Mouse (Mus musculus): ENCODE data around the gene Parvb. TPM values are rescaled to one million over a fixed set of nuclear protein-coding genes. Genes with fewer than 3 reads are reported as not detected.

Parvb gene
- polyA plus RNA-seq, 2 experiments from 2014 or later = 2.4 TPM; not detected in 1

DNA sequence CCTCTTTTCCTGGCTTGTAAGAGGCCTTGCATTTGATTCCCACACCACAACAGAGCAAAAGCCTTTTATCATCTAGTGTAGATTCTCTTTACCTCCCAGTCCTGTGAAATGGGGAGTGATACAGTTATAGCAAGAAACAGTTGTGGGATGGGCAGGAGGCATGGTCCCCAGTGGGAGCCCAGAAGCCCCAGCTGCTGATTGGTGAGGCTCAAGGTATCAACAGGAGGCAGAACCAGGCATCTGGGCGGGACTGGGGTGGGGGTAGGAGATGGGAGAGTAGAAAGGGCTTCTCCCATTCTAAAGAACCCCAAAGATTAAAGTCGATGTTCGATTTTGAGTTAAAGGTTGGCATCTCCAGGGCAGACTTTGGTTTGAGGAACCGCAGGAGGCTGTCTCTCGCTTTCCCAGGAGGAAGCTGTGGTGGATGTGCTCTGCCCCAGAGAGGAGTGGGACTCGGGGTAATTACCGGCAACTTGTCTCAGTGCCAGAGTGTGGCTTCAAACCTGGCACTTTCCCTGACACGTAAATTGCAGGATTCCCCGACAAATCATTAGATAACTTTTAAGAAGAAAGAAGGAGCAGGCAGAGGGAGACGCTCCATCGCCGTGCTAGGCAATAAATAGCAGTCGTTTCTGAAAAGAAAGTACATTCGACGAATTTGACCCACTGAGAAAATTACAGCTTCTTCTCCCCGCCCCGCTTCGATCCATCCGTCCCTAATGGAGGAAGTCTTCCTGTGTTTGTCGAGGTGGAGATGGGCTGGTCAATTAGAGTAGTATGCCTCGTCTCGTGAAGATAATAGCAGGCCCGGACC lies 13.7 kb upstream of the Parvb start:
- ATAC-seq = no peak

DNA sequence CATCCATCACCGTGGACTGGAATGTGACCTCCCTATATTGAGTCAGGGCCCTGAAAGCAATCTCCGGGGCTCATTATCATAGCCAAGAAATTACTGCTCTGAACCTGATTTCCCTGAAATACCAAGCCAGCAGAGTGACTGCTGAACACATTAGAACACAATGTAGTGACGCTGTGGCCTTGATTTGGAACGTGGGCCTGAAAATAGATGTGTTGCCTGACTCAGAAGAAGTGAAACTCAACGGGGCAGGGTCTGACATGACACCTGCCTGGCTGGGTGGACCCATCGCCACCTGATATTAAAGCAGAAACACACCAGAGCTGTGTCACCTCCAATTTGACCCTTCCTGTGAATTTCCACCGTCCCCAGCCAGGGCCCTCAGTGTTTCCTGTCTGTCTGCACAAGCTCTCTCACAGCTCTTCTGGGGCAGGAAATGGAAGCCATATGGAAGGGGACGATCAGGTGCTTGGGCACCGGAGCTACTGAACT lies 13.0 kb upstream of the Parvb start:
- no peak for ATAC-seq

DNA sequence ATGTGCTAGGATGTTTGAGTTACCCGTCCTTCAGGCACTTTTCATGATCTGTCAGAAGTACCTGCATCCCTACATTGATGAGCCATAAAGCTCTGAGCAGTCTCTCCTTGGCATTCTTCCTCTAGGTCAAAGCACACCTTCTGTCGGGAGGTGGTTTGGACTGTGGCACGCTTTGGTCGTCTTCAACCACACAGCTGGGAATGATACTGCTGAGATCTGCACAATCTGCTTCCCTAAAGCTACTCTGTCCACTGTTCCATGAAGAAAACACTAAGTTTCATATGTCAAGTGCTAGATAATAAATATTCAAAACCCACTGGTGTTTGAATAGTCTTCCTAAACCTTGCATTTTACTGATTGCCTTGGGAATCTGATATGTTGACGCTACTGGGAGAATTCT lies 10.3 kb upstream of the Parvb start:
- ATAC-seq = no peak

DNA sequence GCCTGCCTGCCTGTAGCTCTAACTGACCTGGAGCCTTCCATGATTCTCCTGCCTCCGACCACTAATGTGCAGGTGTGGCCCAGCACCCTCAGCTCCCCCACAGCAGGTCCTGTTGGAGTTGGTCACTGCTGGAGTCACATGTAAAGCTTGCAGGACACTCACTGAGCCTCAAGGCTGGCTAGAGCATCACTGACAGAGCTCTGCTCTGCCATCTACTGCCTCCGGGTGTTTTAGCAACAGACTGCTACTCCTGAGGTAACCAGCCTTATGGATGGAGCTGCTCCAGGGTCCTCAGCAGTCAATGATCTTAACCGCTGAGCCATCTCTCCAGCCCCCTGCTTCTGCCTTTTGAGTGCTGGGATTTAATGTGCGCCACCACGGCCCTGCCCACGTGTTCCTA lies 8.4 kb upstream of the Parvb start:
- ATAC-seq = no peak

DNA sequence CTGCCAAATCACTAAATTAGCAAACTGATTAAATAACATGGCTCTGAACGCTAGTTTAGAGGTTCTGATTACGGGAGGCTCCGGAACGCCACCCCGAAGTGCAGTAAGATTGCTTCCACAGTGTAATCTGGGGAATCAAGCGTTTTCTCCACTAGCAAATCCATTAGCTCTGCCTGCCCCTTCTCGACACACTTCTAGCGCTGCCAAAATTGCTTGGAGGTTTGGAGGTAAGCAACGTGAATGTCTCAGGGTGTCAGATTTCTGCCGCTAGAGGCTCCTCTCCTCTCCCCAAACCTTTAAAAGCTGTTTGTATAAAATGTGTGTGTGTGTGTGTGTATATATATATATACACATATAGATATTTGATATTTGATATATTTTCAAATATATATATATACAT lies 7.1 kb upstream of the Parvb start:
- ATAC-seq = no peak

DNA sequence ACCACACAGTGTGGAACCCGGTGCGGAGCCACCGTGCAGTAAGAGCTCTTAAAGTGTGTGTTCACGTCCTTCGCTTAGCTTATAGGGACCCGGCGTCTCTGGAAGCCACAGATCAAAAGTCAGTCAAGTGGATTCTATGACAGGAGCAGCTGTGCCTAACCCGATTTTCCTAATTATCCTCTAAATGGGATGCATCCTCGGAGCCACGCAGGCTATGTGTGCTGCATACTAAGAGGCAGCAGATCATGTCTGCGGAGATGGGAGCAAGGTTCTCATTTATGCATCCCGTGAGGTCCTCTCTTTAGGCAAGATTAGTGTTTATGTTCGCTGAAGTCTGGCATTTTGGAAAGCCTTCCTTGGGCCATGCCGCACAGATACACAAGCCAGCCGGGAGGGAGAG lies 4.9 kb upstream of the Parvb start:
- no peak for ATAC-seq

DNA sequence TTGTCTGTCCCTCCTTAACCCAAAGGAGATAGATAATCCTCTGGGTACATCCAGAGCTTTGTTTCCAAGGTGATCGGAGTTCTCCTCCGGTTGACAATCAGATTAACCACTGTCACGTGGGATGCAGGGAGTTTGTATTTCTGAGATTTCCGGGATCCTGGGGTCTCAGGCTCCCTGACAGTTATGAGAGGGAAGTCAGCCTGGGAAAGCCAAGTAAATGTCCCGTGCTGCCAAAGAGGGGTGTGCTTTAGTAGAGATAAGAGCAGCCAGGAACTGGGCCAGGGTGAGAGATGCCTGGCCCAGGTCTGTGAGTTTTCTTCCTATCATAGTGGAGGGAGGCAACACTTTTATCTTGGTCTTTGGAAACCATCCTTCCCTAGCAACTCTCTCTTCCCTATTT lies 1.2 kb upstream of the Parvb start:
- no peak for ATAC-seq

DNA sequence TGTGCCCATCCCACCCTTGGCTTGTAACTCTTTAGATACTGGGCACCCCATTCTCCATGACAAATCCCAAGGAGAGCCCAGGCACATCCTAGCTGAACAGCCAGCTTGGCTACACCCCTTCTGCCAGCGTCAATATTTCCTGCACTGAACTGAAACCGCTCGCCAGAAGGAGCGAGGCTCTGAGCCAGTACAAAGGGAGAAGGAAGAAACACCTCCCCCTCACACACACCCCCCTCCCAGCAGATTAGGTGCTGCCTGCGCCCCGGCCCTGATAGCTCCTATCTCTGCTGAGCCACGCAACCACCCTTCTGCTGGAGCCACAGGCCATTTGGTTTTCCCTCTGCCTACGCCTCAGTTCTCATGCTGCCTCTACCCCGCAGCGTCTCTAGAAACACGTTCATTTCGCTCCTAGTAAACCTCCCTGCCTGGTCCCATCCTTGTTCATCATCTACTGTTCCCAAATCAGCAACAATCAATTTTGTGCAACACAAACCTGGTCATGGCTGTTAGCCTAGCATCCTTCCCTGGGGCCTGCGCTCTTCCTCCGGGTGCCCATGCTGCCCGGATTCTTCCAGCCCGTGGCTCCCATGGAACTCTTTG lies 630 bp upstream of the Parvb start:
- ATAC-seq = no peak

DNA sequence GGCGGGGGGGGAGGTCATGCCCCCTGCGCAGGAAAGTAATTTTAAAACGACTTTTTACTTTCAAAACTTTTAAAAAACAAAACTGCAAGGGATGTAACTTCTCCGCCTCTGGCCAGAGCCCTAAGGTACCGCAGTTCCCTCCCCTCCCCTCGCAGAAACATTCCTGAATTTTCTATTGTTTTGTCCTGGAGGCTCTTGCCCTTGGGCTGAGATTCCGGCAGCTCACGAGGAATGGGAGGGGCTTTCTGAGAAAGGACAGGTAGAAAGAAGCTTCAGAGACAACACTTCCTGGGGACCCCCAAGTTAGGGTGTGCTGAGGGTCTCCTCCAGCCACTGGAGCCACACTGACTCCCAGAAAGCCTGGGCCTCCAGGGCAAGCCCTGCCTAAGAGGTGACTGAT lies 766 bp downstream of the Parvb start:
- ATAC-seq = no peak

DNA sequence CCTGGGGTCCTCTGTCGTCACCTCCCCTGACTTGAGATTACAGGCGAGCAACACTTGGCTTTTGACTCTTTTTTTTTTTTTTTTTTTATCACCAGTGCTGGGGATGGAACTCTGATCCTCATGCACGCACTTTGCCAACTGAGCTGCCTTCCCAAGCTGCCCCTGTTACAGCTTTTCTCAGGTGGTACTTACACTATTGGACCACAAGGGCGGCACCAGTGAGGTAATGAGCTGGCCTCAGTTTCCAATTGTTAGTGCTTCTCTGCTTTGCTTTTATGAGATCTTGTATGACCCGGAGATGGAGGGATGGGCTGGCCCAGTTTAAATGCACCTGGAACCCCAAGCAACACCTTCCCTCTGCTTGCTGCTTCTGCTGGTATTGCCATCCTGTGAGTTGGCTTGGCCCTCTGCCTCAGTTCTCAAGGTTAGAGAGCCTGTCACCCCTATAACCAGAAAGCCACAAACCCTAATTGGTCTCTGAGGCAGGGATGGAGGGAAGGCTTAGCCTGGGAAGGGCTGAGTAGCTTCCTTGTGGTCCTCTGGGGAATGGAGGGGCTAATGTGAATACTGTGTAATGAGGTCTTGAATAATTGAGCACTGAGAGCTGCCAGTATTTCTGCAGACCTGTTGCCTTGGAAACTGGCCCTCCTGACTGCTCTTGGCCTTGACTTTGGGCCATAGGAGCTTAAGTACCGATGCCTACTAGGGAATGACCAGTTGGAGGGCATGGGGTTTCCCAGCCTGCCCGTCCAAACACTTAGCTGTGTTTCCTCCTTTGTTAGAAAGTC lies 3.1 kb downstream of the Parvb start:
- ATAC-seq = no peak

DNA sequence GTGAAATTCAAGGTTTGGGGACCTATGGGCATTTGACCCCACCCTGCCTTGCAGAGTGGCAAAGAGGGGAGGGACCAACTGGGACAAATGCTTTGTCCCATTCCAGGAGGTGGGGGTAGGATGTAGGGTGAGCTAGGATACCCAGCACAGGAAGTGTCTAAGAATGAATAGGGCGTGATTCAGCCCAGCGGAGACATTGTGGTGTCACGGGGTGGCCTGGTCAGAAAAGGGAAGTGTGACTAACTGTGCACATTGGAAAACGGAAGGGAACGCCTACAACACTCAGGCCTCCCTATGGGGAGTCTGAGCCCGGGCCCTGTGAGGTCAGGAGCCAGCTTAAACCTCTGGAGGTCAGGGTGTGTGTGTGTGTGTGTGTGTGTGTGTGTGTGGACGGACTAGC lies 3.8 kb downstream of the Parvb start:
- ATAC-seq = no peak

DNA sequence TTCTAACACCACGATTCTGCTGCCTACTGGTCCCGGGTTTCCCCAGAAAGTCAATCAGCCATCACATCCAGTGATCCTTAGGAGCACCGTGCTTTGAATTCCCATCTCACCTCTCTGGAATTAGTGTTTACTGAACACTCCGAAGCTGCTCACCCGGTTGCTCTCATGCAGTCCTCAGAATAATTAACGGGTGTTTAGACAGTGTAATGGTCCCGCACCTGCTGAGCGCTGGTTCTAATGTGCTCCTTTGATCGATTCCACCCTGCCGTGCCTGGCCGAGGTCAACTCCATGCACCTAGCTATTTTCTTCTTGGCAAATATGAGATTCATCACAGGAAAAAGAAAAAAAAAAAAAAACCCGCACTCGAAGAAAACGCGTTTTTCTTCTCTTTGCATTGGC lies 6.7 kb downstream of the Parvb start:
- ATAC-seq = no peak

DNA sequence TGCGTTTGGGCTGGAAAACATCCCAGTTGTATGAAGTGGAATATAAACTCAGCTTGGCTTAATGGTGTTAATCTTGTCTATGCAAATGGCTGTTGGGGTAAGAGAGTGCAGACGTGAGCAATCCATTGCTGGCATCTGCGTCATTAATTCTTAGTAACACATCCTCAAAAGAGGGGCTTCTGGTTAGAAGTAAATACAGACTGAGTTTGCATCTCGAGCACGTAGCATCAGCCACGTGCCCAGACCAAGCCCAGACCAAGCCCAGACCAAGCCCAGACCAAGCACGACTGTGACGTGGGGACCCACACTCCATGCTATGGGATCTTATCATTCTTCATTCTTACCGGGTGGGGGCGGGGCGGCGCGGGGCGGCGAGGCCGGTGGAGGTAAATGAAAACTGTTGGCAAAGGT lies 7.2 kb downstream of the Parvb start:
- ATAC-seq = no peak

DNA sequence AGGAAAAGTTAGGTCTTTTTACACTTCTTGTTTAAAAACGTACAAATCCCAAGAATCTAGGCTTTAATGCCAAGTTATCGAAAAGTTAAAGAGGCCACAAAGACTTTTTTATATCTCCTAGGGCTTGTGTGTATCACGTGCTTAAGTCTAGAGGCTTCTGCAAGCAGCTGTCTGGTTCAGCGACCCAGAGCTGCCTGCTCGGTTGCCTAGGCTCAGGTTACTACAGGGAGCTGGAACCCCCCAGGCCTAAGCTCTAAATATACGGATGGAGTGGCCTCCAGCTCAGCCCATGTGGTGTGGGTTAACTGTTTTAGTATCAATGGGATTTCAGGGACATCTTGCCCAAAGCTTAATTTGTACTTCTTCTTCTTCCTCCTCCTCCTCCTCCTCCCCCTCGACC lies 9.7 kb downstream of the Parvb start:
- no peak for ATAC-seq

DNA sequence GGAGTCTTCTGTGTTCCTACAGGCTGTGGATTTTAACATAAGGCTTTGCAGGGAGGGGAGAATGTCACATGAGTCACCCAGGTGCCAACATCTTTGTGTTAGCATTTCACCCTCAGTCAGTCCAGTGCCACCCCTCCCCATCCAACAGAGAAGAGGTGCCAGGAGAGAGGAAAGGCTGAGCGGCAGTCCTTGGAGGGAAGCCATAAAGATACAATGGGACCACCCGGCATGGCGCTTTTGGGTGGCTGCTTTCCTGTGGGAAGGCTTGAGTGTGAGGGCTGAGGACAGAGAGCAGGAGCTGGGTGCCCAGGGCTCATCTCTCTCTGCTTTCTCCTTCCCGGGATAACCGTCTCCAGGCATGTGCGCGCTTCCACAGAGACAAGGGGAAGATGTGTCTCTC lies 13.3 kb downstream of the Parvb start:
- no peak for ATAC-seq

DNA sequence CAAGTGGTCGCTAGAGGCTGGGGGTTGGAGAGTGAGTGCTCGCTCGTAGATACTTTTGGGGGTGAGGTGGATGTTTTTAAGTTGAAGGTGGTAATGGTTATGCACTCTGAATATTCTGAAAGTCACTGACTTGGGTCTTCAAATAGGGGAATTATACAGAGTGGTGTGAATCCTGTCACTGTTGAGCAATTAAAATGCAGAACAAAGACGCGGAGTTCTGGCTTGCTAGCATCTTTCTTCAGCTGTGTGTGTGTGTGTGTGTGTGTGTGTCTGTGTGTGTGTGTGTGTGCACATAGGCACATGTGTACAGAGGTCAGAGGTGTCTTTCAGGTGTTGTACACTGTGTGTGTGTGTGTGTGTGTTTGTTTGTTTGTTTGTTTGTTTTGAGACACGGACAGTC lies 14.4 kb downstream of the Parvb start:
- ATAC-seq = no peak

DNA sequence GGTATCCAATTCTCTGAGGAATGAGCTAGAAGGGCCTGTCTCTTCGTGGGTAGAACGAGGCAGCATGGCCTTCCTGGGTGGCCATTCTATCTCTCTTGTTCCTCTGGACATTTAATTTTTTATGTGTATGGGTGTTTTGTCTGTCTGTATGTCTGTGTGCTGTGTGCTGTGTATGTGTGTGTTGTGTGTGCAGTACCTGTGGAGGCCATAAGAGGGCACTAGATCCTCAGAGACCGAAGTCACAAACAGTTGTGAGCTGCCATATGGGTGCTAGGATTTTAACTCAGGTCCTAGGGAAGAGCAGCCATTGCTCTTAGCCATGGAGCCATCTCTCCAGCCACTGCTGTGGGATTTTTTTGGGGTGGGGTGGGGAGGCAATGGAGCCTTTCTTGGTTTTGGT lies 15.5 kb downstream of the Parvb start:
- ATAC-seq = no peak

DNA sequence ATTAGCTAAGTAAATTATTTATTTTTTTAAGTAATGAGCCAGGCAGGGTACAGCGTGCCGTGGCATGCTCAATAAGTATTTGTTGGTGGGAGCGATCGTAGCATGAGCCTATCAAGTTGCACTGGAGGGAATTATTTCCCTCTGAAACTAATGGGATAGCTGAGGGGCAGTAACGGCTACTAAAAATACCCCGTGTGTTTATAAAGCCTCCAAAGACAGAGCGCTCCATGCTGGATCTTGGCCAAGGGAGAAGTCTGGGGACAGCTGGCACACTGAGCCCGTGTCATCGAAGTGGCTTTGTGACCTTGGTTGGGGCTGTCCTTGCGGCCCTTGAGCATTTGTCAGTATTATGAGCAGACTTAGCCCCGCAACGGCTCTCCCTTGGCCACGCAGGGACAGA lies 19.4 kb downstream of the Parvb start:
- no peak for ATAC-seq

DNA sequence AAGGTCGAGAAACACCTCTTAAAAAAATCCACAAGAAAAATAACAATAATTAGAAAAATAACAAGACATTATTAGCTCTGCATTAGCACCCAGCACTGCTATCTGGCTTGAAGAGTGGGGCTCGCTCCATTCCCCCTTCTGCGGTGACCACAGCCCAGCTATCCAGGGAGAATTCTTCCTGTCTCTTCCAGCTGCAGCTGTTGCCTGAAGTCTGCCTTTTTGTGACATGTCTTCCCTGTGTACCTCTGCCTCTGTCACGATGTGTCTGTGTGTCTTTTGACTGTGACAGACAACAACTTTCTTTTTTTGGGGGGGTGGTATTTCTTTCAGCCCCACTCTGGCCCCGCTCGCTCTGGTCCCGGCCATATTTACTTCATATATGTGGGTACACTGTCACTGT lies 20.8 kb downstream of the Parvb start:
- no peak for ATAC-seq

DNA sequence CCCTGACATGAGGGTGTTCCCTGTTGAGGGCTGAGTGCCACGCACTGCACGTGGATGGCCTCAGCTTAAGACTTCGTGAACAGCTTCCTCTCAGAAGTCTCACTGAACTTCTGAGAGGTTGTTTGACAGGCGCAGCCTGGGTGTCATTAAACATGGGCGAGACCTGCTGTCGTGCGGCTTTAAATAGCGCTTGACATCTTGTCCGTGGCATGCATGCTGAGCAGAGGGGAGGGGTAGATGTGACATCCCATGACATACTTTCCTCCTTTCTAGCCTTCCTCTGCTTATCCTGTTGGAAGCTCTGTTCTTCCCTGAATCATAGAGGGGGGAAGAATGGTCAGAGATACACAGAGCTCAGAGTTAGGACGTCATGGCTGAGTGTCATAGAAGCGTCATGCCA lies 21.9 kb downstream of the Parvb start:
- ATAC-seq = no peak

DNA sequence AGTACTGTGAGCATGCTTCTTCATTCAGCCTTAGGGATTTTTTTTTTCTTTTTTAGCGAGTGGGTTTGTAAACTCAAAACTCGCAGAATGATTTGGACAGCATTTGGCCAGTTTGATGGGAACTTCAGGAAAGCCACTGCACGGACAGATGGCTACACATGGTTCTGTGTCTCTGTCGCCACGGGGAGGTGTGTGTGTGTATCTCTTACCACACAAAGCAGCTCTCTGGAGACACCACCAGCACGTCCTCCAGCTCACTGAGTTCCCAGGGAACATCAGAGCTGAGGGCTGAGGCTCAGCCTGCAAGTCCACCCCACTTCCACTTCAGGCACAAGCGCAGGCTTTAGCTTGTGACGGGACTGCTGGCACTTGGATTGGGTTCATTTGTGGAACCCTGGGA lies 22.5 kb downstream of the Parvb start:
- ATAC-seq = no peak

DNA sequence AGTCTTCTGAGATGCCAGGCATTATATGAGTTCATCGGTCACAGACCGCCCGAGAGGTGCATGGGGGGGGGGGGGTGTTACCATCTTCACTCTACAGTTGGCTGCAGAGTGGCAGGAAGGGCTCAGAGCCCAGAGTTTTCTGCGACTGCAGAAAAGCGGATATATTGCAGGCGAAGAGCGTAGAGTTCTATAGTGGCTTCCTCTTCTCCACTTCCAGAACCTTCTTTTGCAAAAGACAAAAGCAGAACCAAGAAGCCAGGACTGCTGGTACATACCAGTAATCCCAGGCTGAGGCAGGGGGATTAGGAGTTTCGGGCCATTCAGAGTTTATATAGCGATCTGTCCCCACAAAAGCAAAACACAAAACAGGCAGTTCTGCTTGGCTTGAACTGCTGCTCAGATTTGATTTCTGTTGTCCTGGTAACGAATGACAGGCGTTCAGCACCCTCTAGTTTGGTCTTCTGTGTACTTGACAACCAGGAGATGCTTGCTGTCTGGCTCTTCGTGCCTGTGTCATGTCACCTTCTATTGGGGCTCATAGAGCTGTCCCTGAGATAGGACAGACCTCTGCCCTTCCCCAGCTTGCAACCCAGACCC lies 24.5 kb downstream of the Parvb start:
- ATAC-seq = no peak

DNA sequence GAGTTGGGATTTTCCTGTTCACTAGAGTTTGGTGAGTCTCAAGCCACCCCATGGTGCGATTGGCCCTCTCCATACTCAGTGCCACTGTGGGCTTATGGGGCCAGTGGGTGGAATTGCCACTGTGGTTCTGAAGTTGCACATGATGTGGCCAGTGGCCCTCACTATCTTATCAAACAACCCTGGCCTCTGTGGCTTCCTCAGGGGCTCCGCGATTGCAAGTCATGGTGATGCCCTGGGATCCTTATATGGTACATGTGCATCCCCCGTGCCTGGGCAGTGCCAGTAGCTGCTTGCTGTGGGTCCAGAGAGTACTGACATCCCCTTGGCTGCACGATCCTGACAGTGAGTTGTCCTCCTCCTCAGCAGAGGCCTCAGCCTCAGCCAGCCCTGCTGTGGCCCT lies 25.0 kb downstream of the Parvb start:
- no peak for ATAC-seq

Measured in CD4-positive, CD25-positive, alpha-beta regulatory T cell, adult 4 months (primary cell).